Mouse (Mus musculus) forebrain, embryonic 16.5 days (tissue): ENCODE results near the gene Tarbp2. TPM values are rescaled to one million over a fixed set of nuclear protein-coding genes. Genes with fewer than 3 reads are reported as not detected.

Source experiments
- ATAC-seq: fragments of 200-750 bp; cut with Nextera tagmentation; 2 replicates; pipeline ENCODE4 v1.8.0; 2017; ENCODE audit warnings: mild to moderate bottlenecking, moderate library complexity
- H3K27ac ChIP-seq: fragments of 300-500 bp; sonication (generic); 2 replicates; pipeline ENCODE4 v1.5.1; 2014; ENCODE audit warnings: low read length, control low read depth
- H3K27me3 ChIP-seq: fragments of 300-500 bp; sonication (generic); replicated peaks from 2 replicates; pipeline ENCODE4 v1.6.1; 2014; ENCODE audit warnings: low read length; ENCODE audit not compliant: control insufficient read depth, insufficient read depth
- H3K36me3 ChIP-seq: fragments of 300-500 bp; sonication (generic); 2 replicates; pipeline ENCODE4 v1.6.1; 2014; ENCODE audit not compliant: control insufficient read depth, insufficient read depth
- H3K4me1 ChIP-seq: fragments of 300-500 bp; sonication (generic); replicated peaks from 2 replicates; pipeline ENCODE4 v1.6.1; 2014; ENCODE audit warnings: low read length; ENCODE audit not compliant: control insufficient read depth, insufficient read depth
- H3K4me2 ChIP-seq: fragments of 300-500 bp; sonication (generic); 2 replicates; pipeline ENCODE4 v1.6.1; 2014; ENCODE audit warnings: mild to moderate bottlenecking, low read length, control low read depth
- H3K4me3 ChIP-seq: fragments of 300-500 bp; sonication (generic); replicated peaks from 2 replicates; pipeline ENCODE4 v1.5.1; 2014; ENCODE audit warnings: mild to moderate bottlenecking, low read length, control low read depth
- H3K9ac ChIP-seq: fragments of 300-500 bp; sonication (generic); replicated peaks from 2 replicates; pipeline ENCODE4 v1.6.1; 2014; ENCODE audit warnings: low read depth, low read length, control low read depth
- H3K9me3 ChIP-seq: fragments of 300-500 bp; sonication (generic); 2 replicates; pipeline ENCODE4 v1.6.1; 2016; ENCODE audit warnings: low read length; ENCODE audit not compliant: control insufficient read depth
- whole genome bisulfite sequencing: fragments of 180-500 bp; shearing (Covaris S2); extraction: QIAGEN DNeasy Blood & Tissue Kit; methylation state at CpG from one replicate; pipeline ENCODE4 v1.1.7; 2014; 5-methylcytosine and 5-hydroxymethylcytosine counted together
- polyA plus RNA-seq: library from polyadenylated mRNA; unstranded; fragments of >200 nt; fragmentation: Nextera tagmentation; extraction: Ambion mirVana; gene quantifications from 2 replicates; pipeline ENCODE4 v1.2.1, GENCODE M21; 2015

The Tarbp2 gene
- polyA plus RNA-seq, 1 experiment from 2014 or later = 114 TPM

- WGBS = 4% methylated on average over 34 of the region's 34 CpGs
- H3K4me1 ChIP-seq = peaks cover 67% of the 10 kb centered on the region
- H3K4me3 ChIP-seq = peak overlapping the region; percentile 56
- peak; percentile 93 for ATAC-seq
- peak overlapping the region; percentile 65 for H3K4me2 ChIP-seq
- H3K27ac ChIP-seq = peak overlapping the region; percentile 90
- peak overlapping the region; percentile 66 for H3K9ac ChIP-seq
- no peaks in the 10 kb centered on the region for H3K9me3 ChIP-seq
- peaks cover 3% of the 10 kb centered on the region for H3K36me3 ChIP-seq
- no peaks in the 10 kb centered on the region for H3K27me3 ChIP-seq
Measured at GRCm38 (mm10) chr15:102510590-102511284, 7.3 kb upstream of the Tarbp2 start.

- Histone ChIP-seq H3K4me1 (peaks cover 71% of the 10 kb centered on the region), H3K4me2 (peak overlapping the region; percentile 65), H3K4me3 (no peak overlapping the region), H3K36me3 (peaks cover 3% of the 10 kb centered on the region), H3K9me3 (no peaks in the 10 kb centered on the region), H3K9ac (no peak overlapping the region), H3K27me3 (no peaks in the 10 kb centered on the region), H3K27ac (peak overlapping the region; percentile 90)
- WGBS = 14% methylated on average over 6 of the region's 6 CpGs
- no peak for ATAC-seq
Measured at GRCm38 (mm10) chr15:102511285-102511833, 6.6 kb upstream of the Tarbp2 start.

- 32% methylated on average over 5 of the region's 5 CpGs for WGBS
- Histone ChIP-seq H3K4me3 (no peak overlapping the region), H3K4me1 (peaks cover 71% of the 10 kb centered on the region), H3K4me2 (no peak overlapping the region), H3K27ac (no peak overlapping the region), H3K9me3 (no peaks in the 10 kb centered on the region), H3K9ac (no peak overlapping the region), H3K27me3 (no peaks in the 10 kb centered on the region), H3K36me3 (peaks cover 3% of the 10 kb centered on the region)
- no peak for ATAC-seq
Measured at GRCm38 (mm10) chr15:102512010-102512409, 6.0 kb upstream of the Tarbp2 start.

GRCm38 (mm10) chr15:102512471-102512870 lies 5.5 kb upstream of the Tarbp2 start:
- no peaks in the 10 kb centered on the region for H3K27me3 ChIP-seq
- H3K4me1 ChIP-seq = peaks cover 71% of the 10 kb centered on the region
- H3K36me3 ChIP-seq = peaks cover 2% of the 10 kb centered on the region
- no peak overlapping the region for H3K4me3 ChIP-seq
- no peak for ATAC-seq
- H3K4me2 ChIP-seq = no peak overlapping the region
- H3K9ac ChIP-seq = no peak overlapping the region
- no peak overlapping the region for H3K27ac ChIP-seq
- no peaks in the 10 kb centered on the region for H3K9me3 ChIP-seq

GRCm38 (mm10) chr15:102513004-102513403 lies 5.0 kb upstream of the Tarbp2 start:
- Histone ChIP-seq H3K9ac (no peak overlapping the region), H3K4me3 (no peak overlapping the region), H3K9me3 (no peaks in the 10 kb centered on the region), H3K4me2 (no peak overlapping the region), H3K27me3 (no peaks in the 10 kb centered on the region), H3K4me1 (peaks cover 71% of the 10 kb centered on the region), H3K36me3 (no peaks in the 10 kb centered on the region), H3K27ac (no peak overlapping the region)
- 86% methylated on average over 3 of the region's 3 CpGs for WGBS
- no peak for ATAC-seq

- Histone ChIP-seq H3K9me3 (no peaks in the 10 kb centered on the region), H3K4me1 (peaks cover 66% of the 10 kb centered on the region), H3K27ac (no peak overlapping the region)
Measured at GRCm38 (mm10) chr15:102515261-102515660, 2.7 kb upstream of the Tarbp2 start.

GRCm38 (mm10) chr15:102515791-102516190 lies 2.2 kb upstream of the Tarbp2 start:
- peaks cover 64% of the 10 kb centered on the region for H3K4me1 ChIP-seq
- no peaks in the 10 kb centered on the region for H3K9me3 ChIP-seq
- ATAC-seq = no peak
- H3K27me3 ChIP-seq = no peaks in the 10 kb centered on the region
- no peaks in the 10 kb centered on the region for H3K36me3 ChIP-seq
- WGBS = 38% methylated on average over 4 of the region's 4 CpGs
- peak overlapping the region; percentile 100 for H3K27ac ChIP-seq
- peak overlapping the region; percentile 90 for H3K9ac ChIP-seq
- H3K4me3 ChIP-seq = peak overlapping the region; percentile 73
- H3K4me2 ChIP-seq = peak overlapping the region; percentile 96

More at GRCm38 (mm10) chr15:102515261-102515660, 2.7 kb upstream of the Tarbp2 start:
- peak overlapping the region; percentile 96 for H3K4me2 ChIP-seq
- no peaks in the 10 kb centered on the region for H3K27me3 ChIP-seq
- WGBS = 85% methylated on average over 2 of the region's 2 CpGs
- peak overlapping the region; percentile 73 for H3K4me3 ChIP-seq
- H3K9ac ChIP-seq = no peak overlapping the region
- no peaks in the 10 kb centered on the region for H3K36me3 ChIP-seq
- ATAC-seq = no peak

GRCm38 (mm10) chr15:102516293-102516692 lies 1.7 kb upstream of the Tarbp2 start:
- Histone ChIP-seq H3K4me3 (peak overlapping the region; percentile 73), H3K27ac (peak overlapping the region; percentile 100), H3K4me2 (peak overlapping the region; percentile 96), H3K4me1 (peaks cover 59% of the 10 kb centered on the region), H3K9ac (peak overlapping the region; percentile 90), H3K36me3 (no peaks in the 10 kb centered on the region), H3K27me3 (no peaks in the 10 kb centered on the region), H3K9me3 (no peaks in the 10 kb centered on the region)
- ATAC-seq = no peak
- 2% methylated on average over 9 of the region's 12 CpGs for WGBS

GRCm38 (mm10) chr15:102516728-102517404 lies 1.1 kb upstream of the Tarbp2 start, which contains the start of gene Map3k12:
Gene Map3k12, minus strand, starts transcription at chr15:102517064.
- H3K27me3 ChIP-seq = no peaks in the 10 kb centered on the region
- H3K4me3 ChIP-seq = peak within 1 kb of the TSS; percentile 73
- under 1% methylated on average over 43 of the region's 43 CpGs for WGBS
- peak; percentile 14 for ATAC-seq
- H3K4me1 ChIP-seq = peaks cover 53% of the 10 kb centered on the region
- H3K9ac ChIP-seq = peak within 1 kb of the TSS; percentile 90
- H3K9me3 ChIP-seq = no peaks in the 10 kb centered on the region
- H3K36me3 ChIP-seq = no peaks in the 10 kb centered on the region
- peak within 1 kb of the TSS; percentile 96 for H3K4me2 ChIP-seq
- peak within 1 kb of the TSS; percentile 100 for H3K27ac ChIP-seq
